Mouse (Mus musculus): Measurements from ENCODE around the gene Syk. TPM values are rescaled to one million over a fixed set of nuclear protein-coding genes. Genes with fewer than 3 reads are reported as not detected.

Syk gene
- polyA plus RNA-seq, 1 experiment from 2014 or later, result 1.0 TPM

- Histone ChIP-seq H3K4me1 (ENCODE audit: control insufficient read depth, insufficient read depth, low read length) (no peaks in the 10 kb centered on the region), H3K27ac (ENCODE audit: low read depth, low read length) (no peak overlapping the region), H3K9me3 (replicated peaks; ENCODE audit: control insufficient read depth, low read length) (no peaks in the 10 kb centered on the region), H3K9ac (ENCODE audit: low read length) (no peak overlapping the region), H3K27me3 (replicated peaks; ENCODE audit: control insufficient read depth, insufficient read depth, low read length) (no peaks in the 10 kb centered on the region), H3K4me2 (ENCODE audit: low read length) (no peak overlapping the region), H3K4me3 (ENCODE audit: low read depth, low read length) (no peak overlapping the region), H3K36me3 (ENCODE audit: control insufficient read depth, insufficient read depth, low read length) (no peaks in the 10 kb centered on the region)
- WGBS, result 79% methylated on average over 6 of the region's 6 CpGs
- no peak for ATAC-seq
- no peak for DNase-seq (ENCODE audit: low spot score)
Observed at GRCm38 (mm10) chr13:52575483-52575882, 7.5 kb upstream of the Syk start.

- no peak overlapping the region for H3K4me2 ChIP-seq (ENCODE audit: low read length)
- no peaks in the 10 kb centered on the region for H3K4me1 ChIP-seq (ENCODE audit: control insufficient read depth, insufficient read depth, low read length)
- no peaks in the 10 kb centered on the region for H3K9me3 ChIP-seq (replicated peaks; ENCODE audit: control insufficient read depth, low read length)
- ATAC-seq (no peak), DNase-seq (ENCODE audit: low spot score) (no peak)
- no peaks in the 10 kb centered on the region for H3K27me3 ChIP-seq (replicated peaks; ENCODE audit: control insufficient read depth, insufficient read depth, low read length)
- no peak overlapping the region for H3K9ac ChIP-seq (ENCODE audit: low read length)
- H3K36me3 ChIP-seq (ENCODE audit: control insufficient read depth, insufficient read depth, low read length), result no peaks in the 10 kb centered on the region
- H3K27ac ChIP-seq (ENCODE audit: low read depth, low read length), result no peak overlapping the region
- 72% methylated on average over 7 of the region's 7 CpGs for WGBS
- no peak overlapping the region for H3K4me3 ChIP-seq (ENCODE audit: low read depth, low read length)
Observed at GRCm38 (mm10) chr13:52576021-52576614, 6.9 kb upstream of the Syk start.

DNA sequence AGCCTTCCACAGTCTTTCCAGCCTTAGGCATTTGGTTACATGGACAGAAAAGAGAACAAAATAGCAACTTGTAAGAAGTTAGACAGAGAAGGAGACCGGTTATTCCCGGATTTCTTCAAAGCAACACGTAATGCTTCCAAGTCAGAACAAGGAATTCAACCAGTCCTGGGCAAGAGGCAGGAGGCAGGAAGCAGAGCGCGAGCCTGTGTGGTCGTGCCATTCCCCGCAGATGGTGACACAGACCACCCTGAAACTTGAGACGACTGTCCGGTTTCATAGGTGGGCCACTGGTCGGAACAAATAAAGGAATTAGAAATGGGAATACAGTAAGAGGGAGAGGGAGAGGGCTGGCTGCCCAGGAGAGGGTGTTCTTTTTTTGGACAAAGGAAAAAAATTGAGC is 6.1 kb upstream of the Syk start:
- no peaks in the 10 kb centered on the region for H3K27me3 ChIP-seq (replicated peaks; ENCODE audit: control insufficient read depth, insufficient read depth, low read length)
- H3K27ac ChIP-seq (ENCODE audit: low read depth, low read length), result no peak overlapping the region

GRCm38 (mm10) chr13:52577326-52577920 is 5.5 kb upstream of the Syk start:
- Histone ChIP-seq H3K36me3 (ENCODE audit: control insufficient read depth, insufficient read depth, low read length) (no peaks in the 10 kb centered on the region), H3K27me3 (replicated peaks; ENCODE audit: control insufficient read depth, insufficient read depth, low read length) (no peaks in the 10 kb centered on the region; the same call in 1 of the 2 replicates), H3K27ac (ENCODE audit: low read depth, low read length) (no peak overlapping the region), H3K4me1 (ENCODE audit: control insufficient read depth, insufficient read depth, low read length) (no peaks in the 10 kb centered on the region), H3K4me3 (ENCODE audit: low read depth, low read length) (no peak overlapping the region), H3K4me2 (ENCODE audit: low read length) (no peak overlapping the region), H3K9ac (ENCODE audit: low read length) (no peak overlapping the region), H3K9me3 (replicated peaks; ENCODE audit: control insufficient read depth, low read length) (no peaks in the 10 kb centered on the region)
- ATAC-seq (no peak), DNase-seq (ENCODE audit: low spot score) (no peak)
- WGBS, result 93% methylated on average over 3 of the region's 3 CpGs

More for the DNA sequence above, 6.1 kb upstream of the Syk start:
- H3K36me3 ChIP-seq (ENCODE audit: control insufficient read depth, insufficient read depth, low read length), result no peaks in the 10 kb centered on the region
- H3K9me3 ChIP-seq (replicated peaks; ENCODE audit: control insufficient read depth, low read length), result no peaks in the 10 kb centered on the region
- WGBS, result 60% methylated on average over 10 of the region's 10 CpGs
- H3K4me2 ChIP-seq (ENCODE audit: low read length), result no peak overlapping the region
- no peak for ATAC-seq
- no peaks in the 10 kb centered on the region for H3K4me1 ChIP-seq (ENCODE audit: control insufficient read depth, insufficient read depth, low read length)
- H3K4me3 ChIP-seq (ENCODE audit: low read depth, low read length), result no peak overlapping the region
- DNase-seq (ENCODE audit: low spot score), result peak; percentile 7
- no peak overlapping the region for H3K9ac ChIP-seq (ENCODE audit: low read length)

DNA sequence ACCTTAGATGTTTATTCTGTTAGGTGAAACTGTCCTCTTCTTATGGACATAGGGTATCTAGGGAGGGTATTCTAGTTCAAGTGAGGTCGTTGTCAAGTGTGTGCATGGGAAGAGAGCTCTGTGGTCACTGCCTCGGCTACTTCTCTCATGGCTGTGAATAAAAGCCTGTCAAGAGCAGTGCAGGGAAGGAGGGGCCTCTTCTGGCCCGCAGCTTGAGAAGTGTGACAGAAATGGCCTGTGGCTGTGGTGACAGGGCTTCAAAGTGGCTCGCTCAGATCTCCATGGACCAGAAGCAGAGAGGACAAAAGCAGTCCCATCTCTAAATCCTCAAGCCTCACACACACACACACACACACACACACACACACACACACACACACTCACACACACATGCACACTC is 5.0 kb upstream of the Syk start:
- H3K9ac ChIP-seq (ENCODE audit: low read length), result no peak overlapping the region
- H3K4me2 ChIP-seq (ENCODE audit: low read length), result no peak overlapping the region
- no peak for ATAC-seq
- no peak overlapping the region for H3K27ac ChIP-seq (ENCODE audit: low read depth, low read length)
- no peak for DNase-seq (ENCODE audit: low spot score)
- 28% methylated on average over 4 of the region's 4 CpGs for WGBS
- H3K4me3 ChIP-seq (ENCODE audit: low read depth, low read length), result no peak overlapping the region
- no peaks in the 10 kb centered on the region for H3K36me3 ChIP-seq (ENCODE audit: control insufficient read depth, insufficient read depth, low read length)
- H3K4me1 ChIP-seq (ENCODE audit: control insufficient read depth, insufficient read depth, low read length), result no peaks in the 10 kb centered on the region
- H3K9me3 ChIP-seq (replicated peaks; ENCODE audit: control insufficient read depth, low read length), result no peaks in the 10 kb centered on the region
- peaks cover 3% of the 10 kb centered on the region for H3K27me3 ChIP-seq (replicated peaks; ENCODE audit: control insufficient read depth, insufficient read depth, low read length)

GRCm38 (mm10) chr13:52578776-52579175 is 4.2 kb upstream of the Syk start:
- peaks cover 8% of the 10 kb centered on the region for H3K27me3 ChIP-seq (replicated peaks; ENCODE audit: control insufficient read depth, insufficient read depth, low read length)
- no peaks in the 10 kb centered on the region for H3K36me3 ChIP-seq (ENCODE audit: control insufficient read depth, insufficient read depth, low read length)
- H3K9me3 ChIP-seq (replicated peaks; ENCODE audit: control insufficient read depth, low read length), result no peaks in the 10 kb centered on the region
- ATAC-seq, result no peak
- H3K4me1 ChIP-seq (ENCODE audit: control insufficient read depth, insufficient read depth, low read length), result no peaks in the 10 kb centered on the region
- H3K9ac ChIP-seq (ENCODE audit: low read length), result no peak overlapping the region
- no peak overlapping the region for H3K4me2 ChIP-seq (ENCODE audit: low read length)
- 82% methylated on average over 2 of the region's 2 CpGs for WGBS
- DNase-seq (ENCODE audit: low spot score), result no peak
- no peak overlapping the region for H3K27ac ChIP-seq (ENCODE audit: low read depth, low read length)
- H3K4me3 ChIP-seq (ENCODE audit: low read depth, low read length), result no peak overlapping the region

DNA sequence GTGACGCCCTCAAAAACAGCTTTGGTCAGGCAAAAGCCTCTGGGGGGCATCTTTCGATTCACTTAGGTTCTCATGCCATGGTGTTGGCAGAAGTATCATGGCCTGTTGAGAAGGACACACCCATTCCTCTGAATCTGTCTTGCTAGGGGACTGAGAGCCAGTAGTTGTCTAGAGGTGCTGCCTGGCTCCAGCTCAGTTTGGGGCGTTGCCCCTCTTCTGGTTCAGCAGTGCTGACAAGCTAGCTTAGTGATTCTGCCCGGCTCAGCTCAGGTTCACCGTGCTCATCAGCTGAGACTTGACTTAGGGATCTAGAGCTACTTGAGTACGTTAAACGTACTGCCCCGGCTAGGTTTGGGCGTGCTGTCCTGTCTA is 481 bp upstream of the Syk start:
- peaks cover 14% of the 10 kb centered on the region for H3K27me3 ChIP-seq (replicated peaks; ENCODE audit: control insufficient read depth, insufficient read depth, low read length)
- peak overlapping the region; percentile 94 for H3K4me2 ChIP-seq (ENCODE audit: low read length)
- peak; percentile 6 for DNase-seq (ENCODE audit: low spot score)
- no peak for ATAC-seq
- no peak overlapping the region for H3K27ac ChIP-seq (ENCODE audit: low read depth, low read length)
- peak overlapping the region; percentile 55; the same call in 1 of the 2 replicates for H3K4me3 ChIP-seq (ENCODE audit: low read depth, low read length)
- H3K9me3 ChIP-seq (replicated peaks; ENCODE audit: control insufficient read depth, low read length), result no peaks in the 10 kb centered on the region
- no peak overlapping the region; the same call in 1 of the 2 replicates for H3K9ac ChIP-seq (ENCODE audit: low read length)
- no peaks in the 10 kb centered on the region for H3K36me3 ChIP-seq (ENCODE audit: control insufficient read depth, insufficient read depth, low read length)
- WGBS, result 18% methylated on average over 9 of the region's 9 CpGs
- H3K4me1 ChIP-seq (ENCODE audit: control insufficient read depth, insufficient read depth, low read length), result no peaks in the 10 kb centered on the region

DNA sequence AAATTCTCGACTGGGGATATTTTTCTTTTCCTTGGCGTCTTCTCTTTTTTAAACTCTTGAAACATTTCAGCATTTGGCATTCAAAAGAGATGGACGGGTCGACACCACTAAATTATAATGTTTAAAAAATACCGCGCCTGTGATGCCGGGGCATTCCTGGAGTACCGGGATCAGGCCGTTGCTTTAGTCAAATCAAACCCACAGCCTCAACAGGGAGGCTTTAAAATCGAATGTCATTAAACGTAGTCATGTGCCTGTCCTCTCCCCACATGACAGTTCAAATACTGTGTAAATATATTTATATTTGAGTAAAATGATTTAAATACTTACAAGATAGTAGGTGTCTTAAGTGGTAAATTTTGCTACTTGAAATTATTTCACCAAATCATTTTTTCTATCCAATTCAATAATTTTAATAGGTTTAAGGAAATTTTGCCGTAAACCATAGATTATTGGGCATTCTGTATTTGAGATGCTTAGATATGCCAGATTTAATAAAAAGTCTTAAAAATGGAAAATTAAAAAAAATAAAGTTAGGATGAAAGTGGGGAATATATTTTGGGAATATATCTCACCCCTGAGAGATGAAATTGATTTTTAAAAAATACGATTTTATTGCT is 1.1 kb downstream of the Syk start:
- WGBS, result 27% methylated on average over 13 of the region's 13 CpGs
- DNase-seq (ENCODE audit: low spot score), result no peak
- Histone ChIP-seq H3K9ac (ENCODE audit: low read length) (no peak overlapping the region), H3K36me3 (ENCODE audit: control insufficient read depth, insufficient read depth, low read length) (no peaks in the 10 kb centered on the region), H3K4me2 (ENCODE audit: low read length) (peak overlapping the region; percentile 94), H3K27me3 (replicated peaks; ENCODE audit: control insufficient read depth, insufficient read depth, low read length) (peaks cover 14% of the 10 kb centered on the region), H3K4me1 (ENCODE audit: control insufficient read depth, insufficient read depth, low read length) (no peaks in the 10 kb centered on the region), H3K4me3 (ENCODE audit: low read depth, low read length) (peak overlapping the region; percentile 55), H3K9me3 (replicated peaks; ENCODE audit: control insufficient read depth, low read length) (no peaks in the 10 kb centered on the region), H3K27ac (ENCODE audit: low read depth, low read length) (no peak overlapping the region)
- no peak for ATAC-seq

Data from forebrain, embryonic 14.5 days (tissue).